Mouse (Mus musculus) frontal cortex, postnatal 25 days (tissue): Measurements from ENCODE around the gene Gpr1.
A peak's percentile ranks its signal among the peaks of the same experiment; 100 is the strongest.
"Not testable (repeated sequence)": the region's sequence is repeated elsewhere in the genome, so short reads cannot be mapped to it uniquely, and the experiment has no call there.

Experiments
- DNase-seq, 2 experiments: peaks; one replicate each; pipeline ENCODE4 v3.0.0; 2022; ENCODE audit warnings: low spot score in 2 of 2

The Gpr1 gene

DNA sequence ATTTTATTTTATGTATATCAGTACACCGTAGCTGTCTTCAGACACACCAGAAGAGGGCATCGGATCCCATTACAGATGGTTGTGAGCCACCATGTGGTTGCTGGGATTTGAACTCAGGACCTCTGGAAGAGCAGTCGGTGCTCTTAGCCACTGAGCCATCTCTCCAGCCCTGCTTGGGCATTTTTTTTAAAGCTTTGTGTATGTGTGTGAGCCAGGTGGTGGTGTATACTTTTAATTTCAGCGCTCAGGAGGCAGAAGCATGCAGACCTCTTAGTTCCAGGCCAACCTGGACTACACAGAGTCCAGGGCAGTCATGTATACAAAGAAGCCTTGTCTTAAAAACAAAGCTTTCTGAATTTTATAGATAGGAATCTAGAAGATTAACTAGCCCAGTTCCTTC lies 33.8 kb downstream of the Gpr1 start:
- DNase-seq: not testable (repeated sequence)

DNA sequence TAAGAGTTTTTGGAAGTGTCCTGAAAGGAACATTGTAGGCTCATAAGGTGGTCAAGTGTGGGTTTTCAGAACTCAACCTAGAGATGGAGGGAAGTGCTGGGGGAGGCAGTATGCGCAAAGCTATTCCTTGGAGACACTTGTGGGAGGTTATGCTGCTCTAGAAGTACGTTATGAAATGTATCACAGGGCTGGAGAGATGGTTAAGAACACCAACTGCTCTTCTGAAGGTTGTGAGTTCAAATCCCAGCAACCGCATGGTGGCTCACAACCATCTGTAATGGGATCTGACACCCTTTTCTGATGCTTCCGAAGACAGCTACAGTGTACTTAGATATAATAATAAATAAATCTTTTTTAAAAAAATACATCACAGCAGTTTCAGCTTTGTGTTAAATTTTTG lies 34.2 kb downstream of the Gpr1 start:
- no peak for DNase-seq

DNA sequence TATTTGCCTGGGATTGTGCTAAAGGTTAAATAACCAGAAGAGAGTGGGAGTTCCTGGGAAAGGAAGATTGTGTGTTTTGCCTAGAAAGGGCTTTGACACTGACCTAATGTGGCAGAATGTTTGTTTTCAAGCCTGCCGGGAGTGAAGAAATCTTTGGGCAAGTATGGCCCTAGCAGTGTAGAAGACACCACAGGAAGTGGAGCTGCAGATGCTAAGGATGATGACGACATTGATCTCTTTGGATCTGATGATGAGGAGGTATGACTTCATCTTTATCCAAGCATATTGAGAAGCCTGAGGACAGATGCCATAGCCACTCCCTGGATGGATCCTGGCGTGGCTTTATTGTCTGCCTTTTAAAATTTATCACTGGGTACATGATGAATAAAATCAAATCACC lies 36.0 kb downstream of the Gpr1 start:
- DNase-seq: no peak

GRCm38 (mm10) chr1:63176604-63177421 lies 37.5 kb downstream of the Gpr1 start, which contains the start of the genes Eef1b2 and Ndufs1:
Eef1b2 (plus strand) TSS chr1:63176825.
Ndufs1 (minus strand) TSS chr1:63176833.
- DNase-seq: peak; percentile 96 to 98

DNA sequence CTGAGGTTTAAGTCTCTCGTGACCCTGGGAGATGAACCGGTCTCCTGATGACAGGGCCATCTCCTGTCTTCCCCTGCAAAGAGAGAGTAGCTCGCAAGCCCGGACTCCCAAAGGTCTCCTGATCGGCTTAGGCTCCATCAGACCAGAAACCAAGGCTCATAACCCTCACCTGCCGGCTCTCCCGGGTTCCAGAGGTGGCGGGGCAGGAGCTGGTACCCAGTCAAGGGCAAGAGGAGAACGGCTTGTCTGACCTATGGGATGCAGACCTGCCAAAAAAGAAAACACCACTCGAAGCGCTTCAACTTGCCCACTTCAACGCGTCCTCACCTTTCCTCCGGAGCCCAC lies 38.1 kb downstream of the Gpr1 start:
- DNase-seq: no peak

- no peak for DNase-seq
Observed at GRCm38 (mm10) chr1:63175853-63176252, 38.5 kb downstream of the Gpr1 start.

DNA sequence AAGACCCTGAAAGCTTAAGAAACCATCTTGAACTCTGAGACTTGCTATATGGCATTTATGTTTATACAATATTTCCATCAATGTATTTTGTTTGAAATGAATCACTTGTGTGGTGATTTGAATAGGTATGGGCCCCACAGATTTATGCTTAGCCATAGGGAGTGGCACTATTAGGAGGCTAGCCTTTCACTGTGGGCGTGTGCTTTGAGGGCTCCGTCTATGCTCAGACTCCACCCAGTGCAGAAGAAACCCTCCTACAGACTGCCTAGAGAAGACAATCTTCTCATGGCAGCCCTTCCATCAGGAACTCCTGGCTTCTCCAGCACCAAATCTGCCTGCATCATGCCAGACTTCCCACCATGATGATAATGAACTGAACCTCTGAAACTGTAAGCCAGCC lies 45.7 kb downstream of the Gpr1 start:
- no peak for DNase-seq

GRCm38 (mm10) chr1:63140231-63140630 lies 74.1 kb downstream of the Gpr1 start:
- DNase-seq: no peak

DNA sequence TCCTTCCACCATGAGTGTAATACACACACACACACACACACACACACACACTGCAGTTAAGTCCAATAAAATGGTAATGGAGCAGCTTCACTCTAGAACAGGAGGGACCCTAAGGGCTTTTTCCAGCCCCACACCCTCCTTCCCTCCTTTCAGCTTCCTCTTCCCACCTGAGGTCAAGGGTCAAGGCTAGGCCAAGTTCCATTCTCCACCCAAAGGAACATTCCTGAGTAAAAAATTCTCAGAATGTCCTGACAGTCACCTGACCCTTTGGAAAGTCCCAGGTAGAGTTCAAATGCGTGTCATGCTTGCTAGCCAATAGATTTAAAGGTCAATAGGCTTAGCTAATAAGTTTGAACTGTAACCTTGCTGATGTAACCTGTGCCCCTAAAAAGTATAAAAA lies 75.8 kb downstream of the Gpr1 start:
- not testable (repeated sequence) for DNase-seq

- DNase-seq: no peak
Observed at GRCm38 (mm10) chr1:63137971-63138370, 76.4 kb downstream of the Gpr1 start.

DNA sequence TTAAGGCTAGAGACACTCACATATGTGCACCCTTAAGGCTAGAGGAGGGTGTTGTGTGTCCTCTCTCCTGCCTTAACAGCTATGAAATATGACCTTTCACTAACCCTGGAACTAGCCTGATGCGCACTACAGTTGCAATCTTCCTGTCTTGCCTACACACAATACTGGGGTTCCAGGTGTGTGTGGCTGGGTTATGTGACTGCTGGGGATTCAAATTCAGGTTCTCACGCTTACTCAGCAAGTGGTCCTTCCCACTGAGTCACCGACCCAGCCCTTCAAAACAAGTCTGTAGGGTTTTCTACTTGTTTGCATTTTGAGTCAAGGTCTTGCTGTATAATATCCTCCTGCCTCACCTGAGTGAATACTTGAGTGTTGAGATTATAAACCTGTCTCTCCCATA lies 79.8 kb downstream of the Gpr1 start:
- no peak for DNase-seq
